Comparison of ENCODE assay signal across 15 mouse cellular contexts in genomic region chr14:120235610-120236009, GRCm38 (mm10).
"Had no signal": no experiment of that assay in that cellular context is flagged by ENCODE, and none has a peak within 500 bp of the region (broad histone marks: within the 10 kb centered on the region; RNA-seq: fewer than 3 reads in every experiment).

No protein-coding gene starts in this region.

- H3K36me3 ChIP-seq: limb, embryonic 12.5 days; liver, embryonic 13.5 days; midbrain, embryonic 15.5 days; neural tube, embryonic 12.5 days had no signal

- H3K27ac ChIP-seq: kidney, postnatal 0 days; limb, embryonic 12.5 days; liver, embryonic 13.5 days; midbrain, embryonic 15.5 days; neural tube, embryonic 12.5 days had no signal

- DNase-seq: kidney, adult 9 months; kidney, postnatal 36 days; liver; liver, embryonic 13.5 days; liver, postnatal 0 days; retina, postnatal 1 day; right cerebral cortex, postnatal 4 days; spleen, adult 18-20 months; thymus, adult 2 months; thymus, postnatal 25 days had no signal

- H3K4me2 ChIP-seq: limb, embryonic 12.5 days; liver, embryonic 13.5 days; midbrain, embryonic 15.5 days; neural tube, embryonic 12.5 days had no signal

- H3K4me3 ChIP-seq: limb, embryonic 12.5 days; liver, embryonic 13.5 days; midbrain, embryonic 15.5 days; neural tube, embryonic 12.5 days had no signal

- H3K9me3 ChIP-seq: limb, embryonic 12.5 days; liver, embryonic 13.5 days; midbrain, embryonic 15.5 days; neural tube, embryonic 12.5 days had no signal

- H3K9ac ChIP-seq: limb, embryonic 12.5 days; liver, embryonic 13.5 days; liver, postnatal 0 days; midbrain, embryonic 15.5 days; neural tube, embryonic 12.5 days had no signal

- H3K27me3 ChIP-seq: limb, embryonic 12.5 days; liver, embryonic 13.5 days; midbrain, embryonic 15.5 days; neural tube, embryonic 12.5 days had no signal

- H3K4me1 ChIP-seq: liver, embryonic 13.5 days; midbrain, embryonic 15.5 days; neural tube, embryonic 12.5 days had no signal

- ATAC-seq: intestine, postnatal 0 days; liver, postnatal 0 days; midbrain, embryonic 15.5 days had no signal
